Mouse (Mus musculus) ovary, postnatal 10 days (tissue): Measurements from ENCODE around the gene Lyve1.

Experiments
- DNase-seq: peaks from one replicate; pipeline ENCODE4 v3.0.0; 2022; ENCODE audit warnings: low spot score

Lyve1 gene

GRCm38 (mm10) chr7:110809585-110810557 lies 53.2 kb downstream of the Lyve1 start:
- DNase-seq, result no peak

- DNase-seq, result no peak
Measured at GRCm38 (mm10) chr7:110808962-110809361, 54.1 kb downstream of the Lyve1 start.

GRCm38 (mm10) chr7:110807460-110808030 lies 55.5 kb downstream of the Lyve1 start:
- no peak for DNase-seq

GRCm38 (mm10) chr7:110804266-110804665 lies 58.8 kb downstream of the Lyve1 start:
- no peak for DNase-seq

GRCm38 (mm10) chr7:110803131-110803530 lies 59.9 kb downstream of the Lyve1 start:
- no peak for DNase-seq

- DNase-seq, result peak; percentile 71
Measured at GRCm38 (mm10) chr7:110801028-110801427, 62.0 kb downstream of the Lyve1 start.
